Mouse (Mus musculus) c-Kit-positive CD71-positive TER-119-positive erythroid progenitor cells, embryonic 14.5 days (primary cell): Measurements from ENCODE around the gene Ptcd3.
"Not testable (repeated sequence)": the region's sequence is repeated elsewhere in the genome, so short reads cannot be mapped to it uniquely, and the experiment has no call there.

Experiments used
- DNase-seq: peaks from one replicate; pipeline ENCODE4 v3.0.0-alpha.2; 2013; ENCODE audit warnings: low spot score

The Ptcd3 gene

GRCm38 (mm10) chr6:71908481-71909381 lies at the start of gene Ptcd3, which contains the start of gene Polr1a:
Ptcd3 (minus strand) TSS chr6:71908750.
Polr1a (plus strand) TSS chr6:71909053.
- DNase-seq, result peak; percentile 91

- DNase-seq, result no peak
Observed at GRCm38 (mm10) chr6:71951192-71951591, 42.6 kb upstream of the Ptcd3 start.

GRCm38 (mm10) chr6:71950592-71950991 lies 42.0 kb upstream of the Ptcd3 start:
- no peak for DNase-seq

- no peak for DNase-seq
Observed at GRCm38 (mm10) chr6:71949721-71950120, 41.2 kb upstream of the Ptcd3 start.

- DNase-seq, result no peak
Observed at GRCm38 (mm10) chr6:71946121-71946520, 37.6 kb upstream of the Ptcd3 start.

- no peak for DNase-seq
Observed at GRCm38 (mm10) chr6:71945101-71945500, 36.6 kb upstream of the Ptcd3 start.

- no peak for DNase-seq
Observed at GRCm38 (mm10) chr6:71940912-71941311, 32.4 kb upstream of the Ptcd3 start.

- DNase-seq, result no peak
Observed at GRCm38 (mm10) chr6:71935737-71936136, 27.2 kb upstream of the Ptcd3 start.

GRCm38 (mm10) chr6:71934081-71934556 lies 25.6 kb upstream of the Ptcd3 start:
- no peak for DNase-seq

- no peak for DNase-seq
Observed at GRCm38 (mm10) chr6:71932347-71932746, 23.8 kb upstream of the Ptcd3 start.

GRCm38 (mm10) chr6:71930830-71931437 lies 22.4 kb upstream of the Ptcd3 start:
- no peak for DNase-seq

- no peak for DNase-seq
Observed at GRCm38 (mm10) chr6:71930053-71930452, 21.5 kb upstream of the Ptcd3 start.

- DNase-seq, result peak; percentile 12
Observed at GRCm38 (mm10) chr6:71927911-71928310, 19.4 kb upstream of the Ptcd3 start.

GRCm38 (mm10) chr6:71925233-71925632 lies 16.7 kb upstream of the Ptcd3 start:
- not testable (repeated sequence) for DNase-seq

- no peak for DNase-seq
Observed at GRCm38 (mm10) chr6:71920752-71921151, 12.2 kb upstream of the Ptcd3 start.

- DNase-seq, result no peak
Observed at GRCm38 (mm10) chr6:71911686-71912450, 3.3 kb upstream of the Ptcd3 start.

GRCm38 (mm10) chr6:71909840-71910239 lies 1.3 kb upstream of the Ptcd3 start:
- DNase-seq, result peak; percentile 13

GRCm38 (mm10) chr6:71909384-71909783 lies 834 bp upstream of the Ptcd3 start:
- DNase-seq, result no peak

- DNase-seq, result peak; percentile 49
Observed at GRCm38 (mm10) chr6:71907702-71908235, 781 bp downstream of the Ptcd3 start.

GRCm38 (mm10) chr6:71893263-71893662 lies 15.3 kb downstream of the Ptcd3 start:
- no peak for DNase-seq

- DNase-seq, result no peak
Observed at GRCm38 (mm10) chr6:71877965-71878760, 30.4 kb downstream of the Ptcd3 start.
